Mouse (Mus musculus): ENCODE data around the gene Tex30. TPM values are rescaled to one million over a fixed set of nuclear protein-coding genes. Genes with fewer than 3 reads are reported as not detected.

The Tex30 gene
- total and polyA plus RNA-seq, 3 experiments = 54.2 to 196 (median 89.6) TPM

- no peaks in the 10 kb centered on the region for H3K9me3 ChIP-seq (replicated peaks; ENCODE audit: low read length)
- H3K4me3 ChIP-seq (replicated peaks in 1 of 3; ENCODE audit: low read depth in 2 of 3, low read length in 2 of 3, poor library complexity in 1 of 3) = no peak overlapping the region
- no peaks in the 10 kb centered on the region for H3K27me3 ChIP-seq (replicated peaks)
- no peaks in the 10 kb centered on the region for H3K79me2 ChIP-seq (replicated peaks; ENCODE audit: control insufficient read depth, extremely low read depth, insufficient read depth, poor library complexity, severe bottlenecking)
- no peak overlapping the region for H3K4me2 ChIP-seq (ENCODE audit: insufficient read depth, low read depth, poor library complexity, severe bottlenecking)
- no peak for TF ChIP-seq MYC (IDR thresholded peaks at IDR 0.05; ENCODE audit: low read depth, low read length)
- no peak for TF ChIP-seq MAFK (IDR thresholded peaks at IDR 0.05; ENCODE audit: insufficient replicate concordance, low read length)
- no peak for TF ChIP-seq USF2 (conservative IDR thresholded peaks at IDR 0.05; ENCODE audit: low read depth, low read length)
- TF ChIP-seq NRF1 (IDR thresholded peaks at IDR 0.05; ENCODE audit: low read depth, low read length) = no peak
- no peak for TF ChIP-seq UBTF (IDR thresholded peaks at IDR 0.05; ENCODE audit: low read depth, low read length)
- TF ChIP-seq JUN (IDR thresholded peaks at IDR 0.05; ENCODE audit: insufficient read depth, low read depth, low read length) = no peak
- no peak for TF ChIP-seq E2F4 (IDR thresholded peaks at IDR 0.05; ENCODE audit: insufficient replicate concordance, low read depth, low read length)
- TF ChIP-seq SMC3 (IDR thresholded peaks at IDR 0.05; ENCODE audit: low read depth, low read length) = no peak
- TF ChIP-seq ETS1 (conservative IDR thresholded peaks at IDR 0.05; ENCODE audit: low read depth, low read length) = no peak
- TF ChIP-seq MEF2A (IDR thresholded peaks at IDR 0.05; ENCODE audit: borderline replicate concordance, low read depth, low read length) = no peak
- TF ChIP-seq EP300 (IDR thresholded peaks at IDR 0.05; ENCODE audit: low read length) = no peak
- no peak for TF ChIP-seq BHLHE40 (IDR thresholded peaks at IDR 0.05; ENCODE audit: low read depth, low read length)
- in situ Hi-C loops (cut with MboI; ENCODE audit: low pct_ligation_motif_present, low pct_unique_long_range_greater_than_20kb, low sequenced_read_pairs) (no loop called here), dilution Hi-C loops (cut with MboI; ENCODE audit: extremely low pct_ligation_motif_present, extremely low pct_unique_long_range_greater_than_20kb, low sequenced_read_pairs) (no loop called here)
- H3K27ac ChIP-seq (ENCODE audit: insufficient read depth, low read depth) = no peak overlapping the region
- DNase-seq (ENCODE audit: extremely low read depth) = no peak
- H3K9ac ChIP-seq (ENCODE audit: insufficient read depth, low read depth) = no peak overlapping the region
- no peaks in the 10 kb centered on the region for H3K36me3 ChIP-seq (replicated peaks in 1 of 2; ENCODE audit: control insufficient read depth in 1 of 2, insufficient read depth in 1 of 2, low read length in 1 of 2)
- H3K4me1 ChIP-seq (ENCODE audit: control insufficient read depth in 1 of 2, insufficient read depth in 2 of 2) = no peaks in the 10 kb centered on the region
These were observed 27.8 kb upstream of the Tex30 start for GRCm38 (mm10) chr1:44129929-44130581.

GRCm38 (mm10) chr1:44125590-44125989 is 23.3 kb upstream of the Tex30 start:
- in situ Hi-C loops (cut with MboI; ENCODE audit: low pct_ligation_motif_present, low pct_unique_long_range_greater_than_20kb, low sequenced_read_pairs) = no loop called here
- Histone ChIP-seq H3K4me1 (ENCODE audit: control insufficient read depth in 1 of 2, insufficient read depth in 2 of 2) (peaks cover 4 to 7% of the 10 kb centered on the region in 2 experiments), H3K79me2 (replicated peaks; ENCODE audit: control insufficient read depth, extremely low read depth, insufficient read depth, poor library complexity, severe bottlenecking) (no peaks in the 10 kb centered on the region), H3K9ac (ENCODE audit: insufficient read depth, low read depth) (no peak overlapping the region), H3K9me3 (replicated peaks; ENCODE audit: low read length) (no peaks in the 10 kb centered on the region), H3K36me3 (replicated peaks in 1 of 2; ENCODE audit: control insufficient read depth in 1 of 2, insufficient read depth in 1 of 2, low read length in 1 of 2) (no peaks in the 10 kb centered on the region), H3K27ac (ENCODE audit: insufficient read depth, low read depth) (no peak overlapping the region), H3K4me3 (replicated peaks in 1 of 3; ENCODE audit: low read depth in 2 of 3, low read length in 2 of 3, poor library complexity in 1 of 3) (no peak overlapping the region), H3K4me2 (ENCODE audit: insufficient read depth, low read depth, poor library complexity, severe bottlenecking) (no peak overlapping the region), H3K27me3 (replicated peaks) (no peaks in the 10 kb centered on the region)
- TF ChIP-seq USF2 (conservative IDR thresholded peaks at IDR 0.05; ENCODE audit: low read depth, low read length) (no peak), RAD21 (IDR thresholded peaks at IDR 0.05; ENCODE audit: low read depth, low read length) (no peak), BHLHE40 (IDR thresholded peaks at IDR 0.05; ENCODE audit: low read depth, low read length) (no peak), ETS1 (conservative IDR thresholded peaks at IDR 0.05; ENCODE audit: low read depth, low read length) (no peak), KAT2A (IDR thresholded peaks at IDR 0.05; ENCODE audit: insufficient replicate concordance, low read length) (no peak), EP300 (IDR thresholded peaks at IDR 0.05; ENCODE audit: low read length) (no peak), CHD2 (IDR thresholded peaks at IDR 0.05; ENCODE audit: low read length) (no peak), USF1 (IDR thresholded peaks at IDR 0.05; ENCODE audit: low read depth, low read length) (no peak), ZMIZ1 (IDR thresholded peaks at IDR 0.05; ENCODE audit: low read depth, low read length) (no peak), GABPA (IDR thresholded peaks at IDR 0.05; ENCODE audit: insufficient replicate concordance, low read depth, low read length) (no peak)
- DNase-seq (ENCODE audit: extremely low read depth) = peak; percentile 30
- dilution Hi-C loops (cut with MboI; ENCODE audit: extremely low pct_ligation_motif_present, extremely low pct_unique_long_range_greater_than_20kb, low sequenced_read_pairs) = no loop called here
